Mouse (Mus musculus): ENCODE results near the gene Gm33543. TPM values are rescaled to one million over a fixed set of nuclear protein-coding genes. Genes with fewer than 3 reads are reported as not detected.
A peak's percentile ranks its signal among the peaks of the same experiment; 100 is the strongest.

Gene Gm33543
- polyA plus RNA-seq, 1 experiment: not detected

DNA sequence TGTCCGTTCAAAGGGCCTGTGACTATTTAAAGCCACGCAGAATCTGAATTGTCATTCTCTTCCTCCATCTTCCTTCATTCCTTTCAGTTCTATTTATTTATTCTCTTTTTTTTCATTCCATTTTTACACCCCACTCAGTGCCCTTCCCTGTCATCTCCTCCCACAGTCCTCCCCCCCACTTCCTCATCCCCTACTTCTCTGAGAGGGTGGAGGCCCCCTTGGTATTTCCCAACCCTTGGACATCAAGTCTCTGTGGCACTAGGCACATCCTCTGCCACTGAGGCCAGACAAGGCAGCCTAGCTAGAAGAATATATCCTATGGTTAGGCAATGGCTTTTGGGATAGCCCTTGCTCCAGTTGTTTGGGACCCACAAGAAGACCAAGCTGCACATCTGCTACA is 28.1 kb upstream of the Gm33543 start:
- WGBS: 80% methylated on average over 2 of the region's 2 CpGs
- no peak overlapping the region for H3K27ac ChIP-seq (ENCODE audit: insufficient read depth, low read length)
- H3K27me3 ChIP-seq (ENCODE audit: control insufficient read depth, insufficient read depth, low read length): no peaks in the 10 kb centered on the region
- no peak for DNase-seq
- H3K4me1 ChIP-seq (ENCODE audit: control insufficient read depth, insufficient read depth, low read length): no peaks in the 10 kb centered on the region
- TF ChIP-seq CTCF (IDR thresholded peaks at IDR 0.05; ENCODE audit: borderline replicate concordance, insufficient read depth, low read depth, low read length) (no peak), POLR2A (IDR thresholded peaks at IDR 0.05; ENCODE audit: borderline replicate concordance, insufficient read depth, low read length) (no peak)
- H3K4me3 ChIP-seq (replicated peaks; ENCODE audit: insufficient read depth, low read depth, low read length): no peak overlapping the region

DNA sequence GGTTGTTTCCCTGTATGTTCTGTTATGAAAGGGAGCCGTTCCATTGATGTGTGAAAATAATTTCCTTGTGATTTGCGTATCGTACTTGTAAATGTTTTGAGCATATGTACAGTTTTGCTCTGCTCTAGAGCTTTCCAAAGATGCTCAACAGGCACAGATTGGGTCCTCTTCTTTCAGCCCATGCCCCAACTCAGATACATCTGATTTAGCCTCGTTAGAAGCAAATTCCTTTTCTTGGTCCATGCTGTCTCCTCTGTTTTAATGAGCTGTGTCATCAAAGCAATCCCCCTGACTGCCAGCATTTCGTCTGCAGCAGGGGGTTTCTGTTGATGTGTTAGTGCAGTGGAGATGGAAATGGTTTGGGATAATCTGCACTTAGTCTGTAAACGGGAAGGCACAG is 25.6 kb upstream of the Gm33543 start:
- WGBS: 60% methylated on average over 6 of the region's 6 CpGs
- Histone ChIP-seq H3K27ac (ENCODE audit: insufficient read depth, low read length) (no peak overlapping the region), H3K27me3 (ENCODE audit: control insufficient read depth, insufficient read depth, low read length) (no peaks in the 10 kb centered on the region), H3K4me1 (ENCODE audit: control insufficient read depth, insufficient read depth, low read length) (no peaks in the 10 kb centered on the region), H3K4me3 (replicated peaks; ENCODE audit: insufficient read depth, low read depth, low read length) (no peak overlapping the region)
- TF ChIP-seq POLR2A (IDR thresholded peaks at IDR 0.05; ENCODE audit: borderline replicate concordance, insufficient read depth, low read length) (no peak), CTCF (IDR thresholded peaks at IDR 0.05; ENCODE audit: borderline replicate concordance, insufficient read depth, low read depth, low read length) (no peak)
- DNase-seq: no peak

- DNase-seq: no peak
- WGBS: 97% methylated on average over 2 of the region's 2 CpGs
- Histone ChIP-seq H3K27me3 (ENCODE audit: control insufficient read depth, insufficient read depth, low read length) (no peaks in the 10 kb centered on the region), H3K27ac (ENCODE audit: insufficient read depth, low read length) (no peak overlapping the region), H3K4me1 (ENCODE audit: control insufficient read depth, insufficient read depth, low read length) (no peaks in the 10 kb centered on the region), H3K4me3 (replicated peaks; ENCODE audit: insufficient read depth, low read depth, low read length) (no peak overlapping the region)
- TF ChIP-seq CTCF (IDR thresholded peaks at IDR 0.05; ENCODE audit: borderline replicate concordance, insufficient read depth, low read depth, low read length): no peak
- no peak for TF ChIP-seq POLR2A (IDR thresholded peaks at IDR 0.05; ENCODE audit: borderline replicate concordance, insufficient read depth, low read length)
Observed at GRCm38 (mm10) chr10:95867596-95867995, 24.9 kb upstream of the Gm33543 start.

DNA sequence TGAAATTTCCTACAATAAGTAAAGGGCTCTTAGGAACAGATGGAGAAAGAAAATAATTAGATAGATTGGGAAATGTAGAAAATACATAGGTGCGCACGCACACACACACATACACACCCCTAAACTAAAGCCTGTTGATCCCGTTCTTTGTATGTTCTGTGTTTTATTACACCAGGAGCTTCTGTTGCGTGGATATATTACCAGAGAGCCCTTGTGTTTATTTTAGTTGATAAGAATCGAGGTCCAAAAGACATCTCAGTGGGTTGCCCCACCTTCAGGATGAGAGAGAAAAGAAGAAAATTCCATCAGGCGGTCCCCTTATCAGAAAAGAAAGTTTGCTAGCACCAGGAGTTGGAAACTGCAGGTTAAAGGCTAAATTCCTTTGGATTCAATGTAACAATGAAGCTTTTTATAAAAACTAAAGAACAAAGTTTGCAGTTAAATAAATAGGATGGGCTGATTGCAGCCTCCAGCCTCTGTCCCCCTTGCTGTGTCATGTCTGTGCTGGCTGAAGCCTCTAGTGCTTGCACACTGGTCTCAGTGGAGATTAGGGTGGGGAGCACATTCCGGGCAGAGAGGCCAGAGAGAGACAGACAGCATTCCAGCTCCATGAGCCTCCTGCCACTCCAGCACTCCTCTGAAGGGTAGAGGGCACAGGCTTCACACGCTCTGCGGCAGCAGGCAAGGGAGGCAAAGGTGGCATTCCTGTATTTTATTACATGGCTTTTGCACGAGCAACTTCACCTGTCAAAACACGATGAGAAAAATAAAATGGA is 21.8 kb upstream of the Gm33543 start:
- WGBS: 68% methylated on average over 11 of the region's 11 CpGs
- no peaks in the 10 kb centered on the region for H3K4me1 ChIP-seq (ENCODE audit: control insufficient read depth, insufficient read depth, low read length)
- DNase-seq: no peak
- TF ChIP-seq CTCF (IDR thresholded peaks at IDR 0.05; ENCODE audit: borderline replicate concordance, insufficient read depth, low read depth, low read length) (no peak), POLR2A (IDR thresholded peaks at IDR 0.05; ENCODE audit: borderline replicate concordance, insufficient read depth, low read length) (no peak)
- no peak overlapping the region for H3K4me3 ChIP-seq (replicated peaks; ENCODE audit: insufficient read depth, low read depth, low read length)
- H3K27me3 ChIP-seq (ENCODE audit: control insufficient read depth, insufficient read depth, low read length): no peaks in the 10 kb centered on the region
- H3K27ac ChIP-seq (ENCODE audit: insufficient read depth, low read length): no peak overlapping the region

DNA sequence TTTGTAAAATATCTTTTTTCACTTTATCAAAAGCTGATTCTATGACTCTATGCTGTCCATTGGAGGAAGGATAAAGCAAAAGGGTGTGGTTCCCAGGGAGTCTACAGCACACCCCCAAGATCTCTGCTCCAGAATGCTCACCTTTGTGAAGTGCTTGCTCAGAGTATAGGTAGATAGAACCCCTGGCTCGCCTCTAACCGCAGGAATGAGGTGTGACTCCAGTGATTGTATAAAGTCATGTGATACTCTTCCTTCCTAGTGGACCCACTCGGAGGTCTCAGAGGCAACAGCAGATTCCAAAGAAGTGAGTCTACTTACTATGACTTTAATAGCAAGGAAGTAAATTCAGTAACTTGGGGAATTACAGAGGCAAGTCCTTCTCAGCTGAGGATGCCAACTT is 19.9 kb upstream of the Gm33543 start:
- H3K4me3 ChIP-seq (replicated peaks; ENCODE audit: insufficient read depth, low read depth, low read length): no peak overlapping the region
- DNase-seq: no peak
- WGBS: 84% methylated on average over 3 of the region's 3 CpGs
- no peaks in the 10 kb centered on the region for H3K4me1 ChIP-seq (ENCODE audit: control insufficient read depth, insufficient read depth, low read length)
- H3K27ac ChIP-seq (ENCODE audit: insufficient read depth, low read length): no peak overlapping the region
- no peak for TF ChIP-seq CTCF (IDR thresholded peaks at IDR 0.05; ENCODE audit: borderline replicate concordance, insufficient read depth, low read depth, low read length)
- no peak for TF ChIP-seq POLR2A (IDR thresholded peaks at IDR 0.05; ENCODE audit: borderline replicate concordance, insufficient read depth, low read length)
- no peaks in the 10 kb centered on the region for H3K27me3 ChIP-seq (ENCODE audit: control insufficient read depth, insufficient read depth, low read length)

GRCm38 (mm10) chr10:95858164-95858563 is 15.4 kb upstream of the Gm33543 start:
- no peaks in the 10 kb centered on the region for H3K27me3 ChIP-seq (ENCODE audit: control insufficient read depth, insufficient read depth, low read length)
- no peak overlapping the region for H3K4me3 ChIP-seq (replicated peaks; ENCODE audit: insufficient read depth, low read depth, low read length)
- DNase-seq: peak in 1 of 2 experiments; percentile 38
- no peaks in the 10 kb centered on the region for H3K4me1 ChIP-seq (ENCODE audit: control insufficient read depth, insufficient read depth, low read length)
- no peak overlapping the region for H3K27ac ChIP-seq (ENCODE audit: insufficient read depth, low read length)
- WGBS: 53% methylated on average over 2 of the region's 2 CpGs
- TF ChIP-seq POLR2A (IDR thresholded peaks at IDR 0.05; ENCODE audit: borderline replicate concordance, insufficient read depth, low read length) (no peak), CTCF (IDR thresholded peaks at IDR 0.05; ENCODE audit: borderline replicate concordance, insufficient read depth, low read depth, low read length) (peak; percentile 46; the same call in 1 of the 2 replicates)

DNA sequence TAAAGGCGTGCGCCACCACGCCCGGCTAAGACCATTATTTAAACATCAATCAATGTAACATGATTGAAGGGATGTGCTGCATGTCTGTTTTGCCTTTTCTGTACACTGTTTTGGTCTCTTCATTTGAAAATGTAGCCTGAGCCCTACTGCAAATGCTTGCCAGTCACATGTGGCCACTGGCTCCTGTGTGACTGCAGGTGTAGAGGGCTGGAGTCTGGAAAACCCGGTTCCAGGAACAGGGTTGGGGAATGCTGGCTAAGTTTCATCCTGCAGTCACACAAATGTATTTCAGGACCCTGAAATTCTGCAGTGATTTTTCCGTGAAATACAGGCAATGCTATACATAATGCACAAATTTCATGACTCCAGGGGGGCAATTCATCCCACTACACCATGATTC is 12.7 kb upstream of the Gm33543 start:
- Histone ChIP-seq H3K27me3 (ENCODE audit: control insufficient read depth, insufficient read depth, low read length) (no peaks in the 10 kb centered on the region), H3K4me3 (replicated peaks; ENCODE audit: insufficient read depth, low read depth, low read length) (no peak overlapping the region), H3K27ac (ENCODE audit: insufficient read depth, low read length) (no peak overlapping the region), H3K4me1 (ENCODE audit: control insufficient read depth, insufficient read depth, low read length) (no peaks in the 10 kb centered on the region)
- no peak for DNase-seq
- no peak for TF ChIP-seq POLR2A (IDR thresholded peaks at IDR 0.05; ENCODE audit: borderline replicate concordance, insufficient read depth, low read length)
- no peak for TF ChIP-seq CTCF (IDR thresholded peaks at IDR 0.05; ENCODE audit: borderline replicate concordance, insufficient read depth, low read depth, low read length)
- WGBS: 93% methylated on average over 6 of the region's 6 CpGs

DNA sequence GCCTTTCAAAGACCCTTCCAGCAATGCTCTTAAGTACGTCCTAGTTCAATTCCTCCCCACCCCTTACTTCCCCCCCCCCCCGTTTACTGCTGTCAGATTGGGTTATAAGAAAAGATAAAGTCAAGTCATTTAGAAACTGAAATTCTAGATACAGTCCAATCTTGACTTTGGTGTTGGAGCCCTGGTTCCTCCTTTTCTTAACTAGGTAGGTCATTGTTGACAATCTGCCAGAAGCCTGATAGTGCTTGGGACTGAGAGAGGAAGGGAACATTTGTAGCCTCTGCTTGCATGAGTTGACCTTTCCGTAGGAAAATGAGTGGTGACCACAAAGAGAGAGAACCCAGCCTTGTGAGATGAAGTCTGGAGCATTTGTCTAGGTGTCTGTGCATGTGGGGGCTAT is 7.8 kb upstream of the Gm33543 start:
- Histone ChIP-seq H3K27me3 (ENCODE audit: control insufficient read depth, insufficient read depth, low read length) (no peaks in the 10 kb centered on the region), H3K27ac (ENCODE audit: insufficient read depth, low read length) (no peak overlapping the region), H3K4me1 (ENCODE audit: control insufficient read depth, insufficient read depth, low read length) (no peaks in the 10 kb centered on the region), H3K4me3 (replicated peaks; ENCODE audit: insufficient read depth, low read depth, low read length) (no peak overlapping the region)
- TF ChIP-seq POLR2A (IDR thresholded peaks at IDR 0.05; ENCODE audit: borderline replicate concordance, insufficient read depth, low read length): no peak
- no peak for DNase-seq
- 78% methylated on average over 3 of the region's 3 CpGs for whole genome bisulfite sequencing

Measured in cerebellum, adult 2 months (tissue).